Mouse (Mus musculus) kidney, adult 2 months (tissue): Measurements from ENCODE around the gene Xlr5a.

Experiments used
- CTCF ChIP-seq: fragments of 200-500 bp; conservative IDR thresholded peaks from 2 replicates; pipeline ENCODE4 v1.5.1; 2011; ENCODE audit warnings: low read depth, mild to moderate bottlenecking, control low read depth, low read length, moderate library complexity, mixed read lengths; ENCODE audit not compliant: insufficient read depth, insufficient read length
- POLR2A ChIP-seq: fragments of 200-500 bp; IDR thresholded peaks from one replicate; pipeline ENCODE4 v1.6.1; 2011; ENCODE audit warnings: low read depth, low read length, control low read depth

DNA sequence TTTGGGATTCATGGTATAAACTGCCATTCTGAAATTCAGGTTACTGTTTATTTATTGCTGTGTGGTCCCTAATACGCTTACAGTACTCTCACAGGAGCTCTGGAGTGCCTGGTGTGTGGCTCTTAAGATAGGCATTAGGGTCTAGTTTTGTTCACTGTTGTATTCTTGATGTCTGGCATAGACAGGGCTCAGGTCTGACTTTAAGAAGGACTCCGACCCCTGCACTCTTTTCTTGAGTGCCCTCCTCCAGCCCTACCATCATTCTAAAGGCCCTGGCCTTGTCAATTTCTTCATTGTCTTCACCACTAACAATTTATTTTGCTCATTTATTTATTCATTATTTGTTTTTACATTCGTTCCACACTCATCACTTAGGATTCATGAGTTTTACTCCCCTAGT, 49.3 kb upstream of the Xlr5a start:
- no peak for TF ChIP-seq CTCF
- TF ChIP-seq POLR2A = no peak
